Mouse (Mus musculus) WW6 (cell line): Measurements from ENCODE around the gene Ap3d1.

Experiments used
- DNase-seq: peaks from one replicate; pipeline ENCODE4 v3.0.0-alpha.2; 2013; ENCODE audit warnings: low read depth, low spot score

Gene Ap3d1

DNA sequence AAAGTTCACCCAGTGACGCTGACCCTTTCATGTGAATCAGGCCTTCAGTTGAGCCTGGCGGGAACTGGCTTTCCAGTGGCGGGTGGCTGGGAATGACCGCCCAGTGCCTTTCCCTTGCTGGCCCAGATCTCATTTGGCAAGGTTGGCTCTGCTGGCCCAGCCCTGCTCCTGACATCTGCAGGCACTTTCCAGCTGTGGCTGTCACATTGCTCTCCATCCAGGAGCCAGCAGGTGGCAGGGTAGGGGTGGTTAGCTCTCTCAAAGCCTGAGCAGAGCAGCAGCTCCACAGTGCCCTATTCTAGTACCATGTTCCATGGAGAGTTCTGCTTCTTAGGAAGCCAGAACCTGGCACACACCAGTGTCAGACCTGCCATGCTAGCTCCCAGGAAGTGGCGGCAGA is 15.7 kb upstream of the Ap3d1 start:
- no peak for DNase-seq

DNA sequence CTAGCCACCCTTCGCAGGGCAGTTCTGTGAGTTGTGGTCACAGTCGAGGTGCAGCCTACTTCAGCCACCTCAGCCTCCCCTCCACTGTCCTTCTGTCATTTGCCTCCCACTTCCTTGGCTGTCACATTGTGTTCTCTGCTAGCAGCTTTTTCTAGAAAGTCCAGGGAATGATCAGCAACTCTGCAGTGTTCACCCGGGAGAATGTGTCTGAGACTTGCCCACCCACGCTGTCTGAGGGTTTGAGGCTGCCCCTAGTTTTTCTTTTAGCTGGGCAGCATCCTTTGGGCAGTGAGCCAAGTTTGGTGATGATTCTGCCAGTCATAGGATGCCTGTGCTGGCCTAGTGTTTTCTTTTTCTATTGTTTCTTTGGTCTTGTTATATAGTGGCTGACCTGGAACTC is 14.9 kb upstream of the Ap3d1 start:
- DNase-seq: no peak

DNA sequence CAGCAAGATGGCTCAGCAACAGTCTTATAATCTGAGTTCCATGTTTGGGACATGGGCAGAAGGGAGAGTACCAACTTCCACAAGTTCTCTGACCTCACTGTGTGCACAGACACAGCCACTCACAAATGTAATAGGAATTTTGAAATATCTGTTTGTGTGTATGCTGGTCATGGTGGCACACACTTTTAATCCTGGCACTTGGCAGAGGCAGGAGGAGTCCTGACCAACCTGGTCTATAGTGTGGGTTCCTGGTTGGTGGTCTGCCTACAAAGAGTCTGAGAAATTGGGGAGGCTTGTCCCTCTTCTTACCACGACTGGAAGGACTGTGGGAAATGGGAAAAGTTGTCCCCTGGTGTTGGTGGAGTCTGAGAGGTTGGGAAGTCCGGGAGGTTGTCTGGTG is 14.4 kb upstream of the Ap3d1 start:
- DNase-seq: no peak

DNA sequence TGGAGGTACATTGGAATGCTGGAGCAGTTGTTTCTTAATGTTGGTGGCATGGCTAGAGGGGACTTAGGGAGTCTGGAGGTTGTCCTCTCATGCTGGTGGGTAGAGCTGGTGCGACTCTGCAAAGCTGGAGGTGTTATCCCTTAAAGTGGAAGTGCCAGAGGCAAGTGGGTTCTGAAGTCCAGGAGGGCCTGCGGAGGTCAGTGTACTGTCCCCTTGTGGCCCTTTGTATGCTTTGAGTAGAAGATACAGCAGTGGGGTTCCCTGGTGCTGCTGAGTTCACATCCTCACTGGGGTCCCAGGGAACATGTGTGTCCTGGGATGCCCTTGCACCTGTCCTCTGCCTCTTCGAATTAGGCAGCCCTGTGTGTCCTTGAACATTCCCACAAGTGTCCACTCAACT is 14.0 kb upstream of the Ap3d1 start:
- DNase-seq: no peak

DNA sequence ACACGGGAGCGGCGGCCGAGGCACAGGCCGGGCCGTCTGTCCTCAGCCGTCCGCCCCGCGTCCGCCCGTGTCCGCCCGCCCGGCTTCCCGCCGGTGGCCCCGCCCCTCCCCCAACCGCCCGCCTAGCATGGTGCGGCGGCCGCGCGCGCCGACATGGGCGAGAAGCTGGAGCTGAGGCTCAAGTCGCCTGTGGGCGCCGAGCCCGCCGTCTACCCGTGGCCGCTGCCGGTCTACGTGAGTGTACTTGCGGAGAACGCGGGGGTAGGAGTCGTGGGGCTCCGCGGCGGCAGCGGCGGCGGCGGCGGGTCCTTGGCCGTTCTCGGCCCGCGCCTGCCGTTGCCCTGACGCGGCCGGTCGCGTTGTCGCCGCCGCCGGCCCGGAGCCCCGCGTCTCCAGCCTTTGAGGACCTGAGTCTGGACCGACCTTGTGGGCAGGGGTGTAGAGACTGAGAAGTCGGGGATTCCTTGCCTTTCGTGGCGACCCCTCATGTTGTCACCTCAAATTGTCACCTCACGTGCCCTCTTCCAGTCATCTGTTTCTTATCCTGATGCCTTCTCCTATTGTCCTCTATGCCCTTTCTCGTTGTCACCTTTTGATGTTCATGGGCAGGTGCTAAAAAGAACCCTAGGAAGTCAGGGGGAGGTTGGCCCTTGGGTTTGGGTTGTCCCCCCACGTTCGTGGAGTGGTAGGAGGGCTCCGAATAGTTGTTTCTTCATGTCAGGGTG is 13.4 kb upstream of the Ap3d1 start:
- no peak for DNase-seq

DNA sequence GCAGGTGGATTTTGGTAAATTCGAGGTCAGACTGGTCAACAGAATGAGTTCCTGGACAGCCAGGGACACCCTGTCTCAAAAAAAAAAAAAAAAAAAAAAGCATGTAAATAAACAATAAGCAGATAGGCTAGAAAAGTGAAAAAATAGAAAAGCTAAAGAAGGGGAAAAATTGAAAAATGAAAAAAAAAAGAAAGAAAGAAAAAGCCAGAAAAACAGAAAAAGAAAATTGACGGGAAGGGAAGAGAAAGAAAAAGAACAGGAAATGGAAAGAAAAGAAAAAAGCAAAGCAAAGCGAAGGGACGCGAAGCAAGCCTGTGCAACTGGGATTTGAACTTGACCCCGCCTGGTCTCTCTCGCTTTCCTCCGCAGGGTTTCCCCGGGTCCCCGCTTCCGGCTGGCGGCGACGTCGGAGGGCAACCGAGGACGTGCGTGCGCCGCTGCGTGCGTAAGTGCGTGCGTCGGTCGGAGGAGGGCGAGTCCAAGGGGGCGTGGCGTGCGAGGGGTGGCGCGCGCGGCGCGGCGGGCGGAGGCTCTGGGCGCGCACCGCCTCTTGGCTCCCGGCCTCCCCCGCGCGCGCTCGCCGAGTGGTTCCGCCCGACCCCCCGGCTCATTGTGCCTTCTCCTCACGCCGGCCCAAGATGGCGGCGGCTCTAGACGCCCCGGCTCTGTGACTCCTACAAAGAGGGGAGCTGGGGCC is 12.7 kb upstream of the Ap3d1 start, which contains the start of gene Dot1l:
Gene Dot1l, plus strand, starts transcription at position 613 of the 697 bp plus-strand sequence.
- DNase-seq: peak; percentile 94

DNA sequence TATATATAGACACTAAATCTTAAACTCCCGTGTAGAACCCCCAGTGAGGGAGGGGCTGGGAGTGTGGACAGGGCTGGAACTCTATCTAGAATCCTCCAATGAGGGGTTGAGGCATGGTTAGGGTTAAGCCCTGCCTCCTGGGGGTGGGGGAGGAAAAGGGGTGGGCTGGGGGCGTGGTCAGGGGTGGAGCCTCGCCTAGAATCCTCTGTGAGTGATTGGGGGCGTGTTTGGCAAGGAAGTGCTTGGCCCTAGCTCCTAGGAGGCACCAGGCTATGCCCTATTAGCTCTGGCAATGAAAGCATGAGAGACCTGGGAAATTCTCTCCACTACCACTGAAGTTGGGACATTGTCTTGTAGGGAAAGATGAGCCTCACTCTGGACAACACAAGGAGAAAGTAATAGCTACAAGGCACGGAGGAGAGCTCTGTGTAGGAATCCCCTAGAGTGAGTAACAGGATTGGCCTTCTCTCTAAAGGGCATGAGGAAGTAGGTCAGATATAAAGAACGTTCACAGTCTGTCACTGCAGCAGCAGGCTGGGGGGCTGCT is 10.1 kb upstream of the Ap3d1 start:
- no peak for DNase-seq

DNA sequence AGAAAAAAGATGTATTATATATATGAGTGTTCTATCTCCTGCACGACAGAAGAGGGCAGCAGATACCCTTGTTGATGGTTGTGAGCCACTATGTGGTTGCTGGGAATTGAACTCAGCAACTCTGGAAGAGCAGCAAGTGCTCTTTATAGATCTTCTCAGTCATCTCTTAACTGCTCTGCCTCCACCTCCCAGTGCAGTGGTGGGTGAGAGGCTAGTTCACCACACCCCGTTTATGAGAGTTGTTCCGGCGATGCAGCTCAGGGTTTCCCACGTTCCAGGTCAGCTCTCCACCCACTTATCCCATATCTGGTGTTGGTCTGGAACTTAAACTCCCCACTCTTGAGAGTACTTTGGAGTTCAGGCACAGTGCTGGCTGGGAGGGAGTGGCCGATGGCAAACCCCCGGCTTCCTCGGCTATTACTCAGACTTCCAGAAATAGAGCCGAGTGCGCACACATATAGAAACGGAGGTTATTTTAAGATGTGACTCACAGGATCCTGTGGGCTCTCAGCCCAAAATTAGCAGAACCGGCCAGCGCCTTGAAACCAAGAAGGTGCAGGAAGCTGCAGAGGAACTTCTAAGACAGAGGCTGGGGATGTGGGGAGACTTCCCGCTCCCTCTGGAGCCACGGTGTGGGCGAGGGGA is 9.2 kb upstream of the Ap3d1 start:
- DNase-seq: no peak

DNA sequence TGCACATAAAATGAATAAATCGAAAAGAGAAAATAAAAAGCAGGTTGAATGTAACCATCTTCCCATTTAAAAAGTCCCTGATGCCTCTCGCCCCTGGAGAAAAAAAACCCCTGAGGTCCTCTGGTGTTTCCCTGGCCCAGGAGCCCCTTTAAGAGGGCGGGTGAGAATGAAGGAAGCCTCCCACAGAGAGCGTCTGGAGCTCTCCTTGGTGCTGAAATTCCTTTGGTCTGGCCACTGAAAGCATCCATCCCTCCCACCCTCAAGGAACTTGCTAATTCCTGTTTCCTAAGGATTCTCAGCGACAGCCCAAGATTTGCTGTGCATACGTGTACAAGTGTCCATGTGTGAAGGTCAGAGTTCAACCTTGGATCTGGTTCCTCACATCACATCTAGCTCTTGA is 6.5 kb upstream of the Ap3d1 start:
- no peak for DNase-seq

DNA sequence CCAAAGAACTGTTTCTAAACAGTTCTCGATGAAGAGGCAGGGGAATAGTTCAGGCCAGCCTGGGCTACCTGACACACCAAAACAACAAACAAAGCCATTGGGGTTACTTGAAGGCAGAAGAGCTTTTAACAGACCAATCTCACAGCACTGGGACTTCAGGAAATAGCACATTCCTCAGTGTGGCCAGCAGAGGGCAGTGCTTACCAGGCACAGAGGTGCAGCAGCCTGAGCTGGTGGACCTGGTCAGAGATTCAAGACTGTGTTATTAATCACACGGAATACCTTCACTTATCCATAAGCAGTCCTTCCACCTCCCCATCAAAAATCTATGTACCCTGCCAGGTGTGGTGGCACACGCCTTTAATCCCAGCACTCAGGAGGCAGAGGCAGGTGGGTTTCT is 5.3 kb upstream of the Ap3d1 start:
- no peak for DNase-seq

DNA sequence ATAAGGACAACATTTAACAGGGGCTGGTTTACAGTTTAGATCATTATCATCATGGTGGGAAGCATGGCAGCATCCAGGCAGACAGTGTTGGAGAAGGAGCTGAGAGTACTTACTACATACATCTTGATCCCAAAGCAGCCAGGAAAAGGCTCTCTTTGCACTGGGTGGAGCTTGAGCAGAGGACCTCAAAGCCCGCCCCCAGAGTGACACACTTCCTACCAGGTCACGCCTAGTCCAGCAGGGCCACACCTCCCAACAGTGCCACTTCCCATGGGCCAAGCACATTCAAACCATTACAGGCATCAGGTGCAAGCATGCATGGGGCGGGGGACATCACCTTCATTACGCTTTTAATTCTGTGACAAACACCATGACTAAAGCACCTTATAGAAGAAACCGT is 2.2 kb upstream of the Ap3d1 start:
- no peak for DNase-seq

DNA sequence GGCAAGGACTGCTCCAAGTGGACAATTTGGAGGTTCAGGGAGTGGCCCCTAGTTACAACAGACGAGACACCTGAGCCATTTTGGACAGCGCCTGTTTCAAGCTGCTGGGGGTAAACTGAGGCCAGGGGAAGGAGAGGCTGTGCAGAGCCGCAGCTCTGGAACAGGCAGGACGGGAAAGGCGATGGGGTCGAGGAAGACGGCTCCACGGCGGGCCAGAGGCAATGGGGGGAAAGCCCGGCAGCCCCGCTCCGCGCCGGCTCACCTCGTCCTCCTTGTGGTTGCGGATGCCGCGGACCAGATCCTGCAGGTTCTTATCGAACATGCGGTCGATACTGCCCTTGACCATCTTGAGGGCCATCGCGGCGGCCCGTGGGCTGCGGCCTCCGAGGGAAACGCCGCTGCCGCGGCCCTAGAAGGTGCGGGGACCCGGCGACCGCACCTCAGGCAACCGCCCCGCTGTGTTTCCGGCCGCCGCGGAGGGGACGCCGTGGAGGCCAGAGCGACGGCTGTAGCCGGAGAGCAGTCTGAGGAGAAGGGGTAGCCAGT is 357 bp downstream of the Ap3d1 start:
- no peak for DNase-seq

DNA sequence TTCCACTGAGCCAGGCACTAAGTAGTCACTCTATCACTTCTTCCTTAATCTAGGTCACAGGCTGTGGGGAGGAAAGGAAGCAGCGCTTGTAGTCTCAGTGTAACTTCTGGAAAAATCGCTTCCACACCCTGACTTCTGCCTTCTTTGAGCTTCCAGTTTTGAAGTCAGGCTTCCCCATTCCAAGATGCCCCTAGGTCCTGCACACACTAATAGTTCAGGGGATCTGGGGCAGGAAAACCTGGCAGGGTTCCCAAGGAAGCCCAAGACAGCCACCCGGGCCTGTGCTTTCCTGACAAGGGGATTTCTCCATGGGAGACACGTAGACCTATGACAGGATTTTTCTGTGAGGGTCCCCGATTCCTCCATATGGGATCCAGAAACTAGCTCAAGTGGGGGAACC is 918 bp downstream of the Ap3d1 start:
- no peak for DNase-seq

DNA sequence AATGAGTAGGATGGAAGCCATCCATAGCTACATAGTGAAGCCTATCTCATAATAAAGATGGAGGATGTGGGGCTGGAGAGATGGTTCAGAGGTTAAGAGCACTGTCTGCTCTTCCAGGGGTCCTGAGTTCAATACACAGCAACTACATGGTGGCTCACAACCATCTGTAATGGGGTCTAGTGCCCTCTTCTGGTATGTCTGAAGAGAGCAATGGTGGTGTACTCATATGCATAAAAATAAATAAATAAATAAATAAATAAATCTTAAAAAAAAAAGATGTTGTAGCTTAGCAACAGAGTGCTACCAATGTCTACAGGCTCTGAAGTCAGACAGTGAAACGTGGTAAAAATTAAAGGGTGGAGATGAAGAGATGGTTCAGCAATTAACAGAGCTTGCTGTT is 3.4 kb downstream of the Ap3d1 start:
- no peak for DNase-seq

DNA sequence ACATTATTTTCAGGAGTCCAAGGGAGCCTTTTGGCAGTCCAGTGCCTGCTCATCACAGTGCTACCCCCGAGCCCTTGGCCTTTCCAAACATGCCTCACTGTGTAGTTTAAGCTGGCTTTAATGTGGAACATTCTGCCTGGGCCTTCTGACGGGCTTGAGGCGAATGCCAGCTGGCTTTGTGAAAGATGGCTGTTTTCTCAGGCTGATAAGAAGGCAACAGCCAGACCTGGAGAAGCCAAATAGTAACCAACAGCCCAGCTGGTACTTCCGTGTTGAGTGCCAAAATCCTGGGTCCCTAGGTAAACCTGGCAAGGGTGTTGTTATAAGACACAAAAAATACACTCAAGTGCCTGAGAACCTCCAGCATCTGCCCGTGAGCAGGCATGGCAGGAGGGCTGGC is 5.3 kb downstream of the Ap3d1 start:
- DNase-seq: no peak

DNA sequence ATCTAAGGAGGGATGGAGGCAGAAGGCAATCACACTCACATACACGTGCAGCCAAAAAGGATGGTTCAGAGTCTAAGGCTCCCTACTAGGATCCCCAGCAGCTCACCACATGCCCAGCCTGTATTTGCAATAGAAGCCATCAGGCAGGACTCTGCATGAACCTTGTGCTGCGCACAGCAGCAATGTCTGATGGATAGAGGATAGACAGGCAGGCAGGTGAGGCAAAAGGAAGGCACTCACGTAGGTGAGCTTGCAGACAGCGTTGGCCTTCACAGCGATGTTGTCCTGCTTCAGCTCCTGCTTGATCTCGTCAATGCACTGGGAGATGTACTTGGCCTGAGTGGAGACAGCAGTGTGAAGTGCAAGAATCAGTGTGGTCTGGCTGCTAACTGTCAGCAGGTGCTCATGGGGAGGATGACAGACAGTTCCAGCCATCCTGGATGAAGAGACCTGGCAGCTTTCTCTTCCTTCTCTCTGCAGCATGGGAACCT is 9.4 kb downstream of the Ap3d1 start:
- no peak for DNase-seq

DNA sequence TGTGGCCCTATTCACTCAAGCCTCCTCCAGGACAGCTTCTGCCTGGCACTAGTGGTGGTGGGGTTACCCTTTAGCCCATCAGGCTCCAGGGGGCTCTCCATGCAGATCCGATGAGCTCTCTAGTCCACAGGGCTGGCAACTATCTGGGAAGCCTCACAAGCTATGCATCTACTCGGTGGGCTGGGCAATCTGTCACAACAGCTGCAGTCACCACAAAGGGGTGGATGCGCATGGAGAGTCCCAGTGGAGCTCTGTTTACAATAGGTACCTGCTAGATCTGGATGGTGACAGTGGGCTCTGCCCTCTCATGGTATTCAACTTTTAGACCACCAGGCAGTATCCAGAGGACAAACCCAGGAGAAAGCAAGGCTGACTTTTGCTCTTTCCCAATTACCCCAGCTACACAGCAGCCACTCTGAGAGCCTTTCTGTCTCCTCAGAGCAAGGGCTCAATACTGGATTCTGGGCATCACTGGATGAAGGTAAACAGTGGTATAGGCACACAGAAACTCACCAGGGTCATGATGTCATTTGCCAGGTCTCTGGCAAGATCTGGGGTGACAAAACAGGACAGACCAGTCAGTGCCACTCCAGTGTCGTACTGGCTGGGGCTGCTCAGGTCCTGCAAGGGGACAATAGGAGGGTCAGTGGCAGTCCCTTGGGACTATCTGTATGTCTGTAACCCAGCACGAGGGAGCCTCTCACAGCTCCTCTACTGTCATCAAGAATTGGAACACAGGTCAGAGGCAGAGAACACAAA is 14.5 kb downstream of the Ap3d1 start:
- DNase-seq: no peak

DNA sequence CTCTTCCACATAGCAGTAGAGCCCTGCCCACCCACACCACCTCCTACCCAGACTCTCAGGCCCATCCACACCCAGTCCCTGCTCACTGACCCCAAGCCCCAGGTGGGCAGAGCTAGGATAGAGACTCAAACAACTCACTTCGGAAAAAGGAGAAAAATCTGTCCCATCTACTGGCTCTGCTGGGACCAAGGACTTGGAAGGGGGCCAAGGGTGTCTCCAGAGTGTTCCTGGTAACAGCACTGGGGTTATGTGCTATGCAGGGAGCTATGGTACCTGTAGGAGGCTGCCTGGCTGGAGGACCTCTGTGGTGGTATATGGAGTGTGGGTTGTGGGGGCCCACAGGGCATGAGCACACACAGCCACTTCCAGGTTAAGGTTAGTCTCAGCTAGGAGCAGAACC is 24.8 kb downstream of the Ap3d1 start:
- DNase-seq: no peak

DNA sequence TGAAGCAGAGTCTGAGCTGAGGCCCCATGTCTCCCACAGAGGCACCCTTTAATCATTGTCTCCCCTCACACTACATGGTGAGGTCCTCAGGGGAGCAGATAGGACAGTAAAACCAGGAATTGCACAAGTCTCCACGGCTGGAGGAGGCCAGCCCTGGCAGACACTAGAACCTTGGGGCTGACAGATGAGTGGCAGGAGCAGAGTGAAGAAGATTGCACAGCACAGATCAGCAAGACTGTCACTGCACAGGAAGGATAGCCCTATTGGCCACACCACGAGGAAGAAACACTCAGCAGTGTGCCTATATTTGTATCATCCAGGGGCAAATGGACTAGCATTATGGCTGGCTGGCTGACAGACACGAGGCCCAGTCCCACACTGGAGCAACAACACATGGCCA is 31.2 kb downstream of the Ap3d1 start:
- DNase-seq: no peak

DNA sequence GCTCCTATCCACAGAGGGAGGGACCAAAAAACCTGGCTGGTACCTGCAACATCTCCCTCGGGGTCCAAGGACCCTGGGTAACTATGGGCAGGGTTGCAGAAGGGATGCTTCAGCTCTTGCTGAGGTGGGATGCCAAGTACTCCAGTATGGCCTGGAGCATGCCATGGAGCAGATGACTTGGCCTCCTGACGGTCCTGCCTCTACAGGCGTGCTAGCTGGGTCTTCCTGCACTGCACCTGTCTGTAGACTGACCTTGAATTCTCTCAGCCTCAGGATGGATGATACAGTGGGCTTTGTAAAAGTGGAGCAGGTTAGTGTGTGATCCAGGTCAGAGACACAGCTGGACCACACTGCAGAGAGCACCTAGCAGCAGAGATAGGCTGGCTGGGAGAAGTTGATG is 36.6 kb downstream of the Ap3d1 start:
- no peak for DNase-seq

DNA sequence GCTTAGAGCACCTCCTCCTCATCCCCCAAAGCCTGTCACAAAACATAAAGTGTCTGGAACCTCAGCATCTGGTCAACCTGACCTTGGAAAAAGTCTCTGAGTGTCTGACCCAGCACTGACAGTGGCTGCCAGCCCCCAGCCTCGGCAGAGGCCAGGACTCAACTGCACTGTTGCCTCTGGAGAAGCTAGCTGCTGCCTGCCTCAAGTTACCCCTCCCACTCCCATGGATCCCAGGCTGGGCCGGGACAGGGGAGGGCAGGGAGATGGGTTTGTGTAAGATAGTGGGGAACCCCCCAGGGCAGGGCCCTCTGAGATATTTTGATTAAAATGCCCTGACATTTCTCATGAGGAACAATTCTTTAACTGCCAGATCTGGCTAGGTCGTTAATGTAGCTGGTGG is 37.0 kb downstream of the Ap3d1 start:
- DNase-seq: no peak

DNA sequence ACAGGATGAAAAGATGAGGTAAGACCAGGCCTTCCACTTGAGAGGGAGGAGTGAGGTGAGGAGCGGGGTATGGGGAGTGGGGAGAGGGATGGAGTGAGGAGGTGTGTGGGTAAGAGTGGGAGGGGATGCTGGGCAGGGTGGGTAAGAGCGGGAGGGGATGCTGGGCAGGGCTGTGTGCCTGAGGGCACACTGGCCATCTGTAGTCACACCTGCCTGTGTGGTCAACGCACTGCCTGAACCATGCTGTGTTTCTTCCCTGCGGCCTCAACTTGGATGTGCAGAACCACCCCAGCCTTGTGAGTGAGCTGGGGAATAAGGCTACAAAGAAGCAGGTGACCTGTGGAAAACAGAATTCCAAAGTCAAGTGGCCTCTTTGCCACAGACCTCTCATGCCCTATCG is 37.6 kb downstream of the Ap3d1 start:
- DNase-seq: no peak
